Mouse (Mus musculus): ENCODE measurements at regions not wholly inside any gene's neighbourhood (a gene's known extent, or its start where the extent isn't known, plus 50 kb on each side); places are given as distances from the start of the nearest gene placed in this dataset.

GRCm38 (mm10) chr7:117229619-117230018, 151.2 kb upstream of the Xylt1 start:
- no peak for TF ChIP-seq CTCF (IDR thresholded peaks at IDR 0.05; ENCODE audit: low read depth, low read length)
- no peak for TF ChIP-seq GATA1 (IDR thresholded peaks at IDR 0.05; ENCODE audit: borderline replicate concordance, low read length)
- TF ChIP-seq POLR2AphosphoS5 (IDR thresholded peaks at IDR 0.05; ENCODE audit: insufficient replicate concordance, low read depth, low read length) = no peak
- TF ChIP-seq GATA2 (IDR thresholded peaks at IDR 0.05; ENCODE audit: borderline replicate concordance, low read depth, low read length) = no peak
- TF ChIP-seq TAL1 (conservative IDR thresholded peaks at IDR 0.05; ENCODE audit: low read depth, low read length) = no peak
